Mouse (Mus musculus): ENCODE results near the gene Hectd4.
A peak's percentile ranks its signal among the peaks of the same experiment; 100 is the strongest.
"Not testable (repeated sequence)": the region's sequence is repeated elsewhere in the genome, so short reads cannot be mapped to it uniquely, and the experiment has no call there.

Hectd4 gene

DNA sequence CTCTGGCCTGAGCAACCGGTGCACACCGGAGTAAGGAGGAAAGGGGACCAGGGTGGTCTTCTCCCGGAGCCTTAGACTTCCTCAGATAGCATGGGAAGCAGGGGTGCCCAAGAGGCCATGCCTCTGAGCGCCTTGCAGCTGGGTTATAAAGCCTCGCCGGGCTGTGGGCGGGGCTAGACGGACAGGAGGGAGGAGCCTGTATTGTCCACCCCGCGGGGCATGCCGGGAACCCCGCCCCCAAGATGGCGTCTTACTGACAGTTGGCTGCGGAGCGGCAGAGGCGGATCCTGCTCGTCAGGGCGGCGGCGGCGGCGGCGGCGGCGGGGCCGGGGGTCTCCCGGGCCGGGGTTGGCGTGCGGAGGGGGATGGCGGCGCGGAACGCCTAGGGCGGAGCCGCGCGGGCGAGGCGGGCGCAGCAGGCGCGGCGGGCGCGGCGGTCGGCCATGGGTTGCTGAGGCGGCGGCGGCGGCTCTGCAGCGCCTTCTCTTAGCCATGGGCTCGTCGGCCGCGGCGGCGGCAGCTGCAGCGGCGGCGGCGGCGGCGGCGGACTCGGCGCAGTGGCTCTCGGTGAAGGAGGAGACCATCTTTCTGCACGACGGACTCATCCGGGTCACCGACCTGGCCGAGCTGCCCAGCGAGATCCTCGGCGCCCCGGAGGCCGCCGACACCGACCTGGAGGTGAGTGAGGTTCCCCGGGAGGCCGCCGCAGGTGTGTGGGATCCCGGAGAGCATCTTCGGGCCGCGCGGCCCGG, at the start of gene Hectd4:
TSS of gene Hectd4 (plus strand) at position 240 of the 752 bp plus-strand sequence.
- DNase-seq, result peak; percentile 95 to 97

DNA sequence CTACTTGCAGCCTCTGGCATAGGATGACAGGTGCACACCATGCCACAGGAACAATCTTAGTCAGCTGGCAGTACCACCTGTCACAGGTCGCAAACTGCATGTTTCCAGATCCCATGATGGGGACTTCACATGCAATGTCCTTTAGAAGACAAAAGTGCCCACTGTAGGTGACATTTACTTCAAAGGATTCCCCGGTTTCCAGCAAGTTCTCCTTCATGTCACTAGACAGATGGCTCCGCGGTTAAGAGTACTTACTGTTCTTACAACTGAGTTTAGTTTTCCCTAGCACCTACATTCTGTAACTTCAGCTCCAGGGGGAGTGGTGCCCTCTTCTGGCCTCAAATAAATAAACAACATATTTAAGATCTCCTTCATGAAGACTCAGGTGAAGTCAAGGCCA, 47.2 kb upstream of the Hectd4 start:
- DNase-seq, result no peak

DNA sequence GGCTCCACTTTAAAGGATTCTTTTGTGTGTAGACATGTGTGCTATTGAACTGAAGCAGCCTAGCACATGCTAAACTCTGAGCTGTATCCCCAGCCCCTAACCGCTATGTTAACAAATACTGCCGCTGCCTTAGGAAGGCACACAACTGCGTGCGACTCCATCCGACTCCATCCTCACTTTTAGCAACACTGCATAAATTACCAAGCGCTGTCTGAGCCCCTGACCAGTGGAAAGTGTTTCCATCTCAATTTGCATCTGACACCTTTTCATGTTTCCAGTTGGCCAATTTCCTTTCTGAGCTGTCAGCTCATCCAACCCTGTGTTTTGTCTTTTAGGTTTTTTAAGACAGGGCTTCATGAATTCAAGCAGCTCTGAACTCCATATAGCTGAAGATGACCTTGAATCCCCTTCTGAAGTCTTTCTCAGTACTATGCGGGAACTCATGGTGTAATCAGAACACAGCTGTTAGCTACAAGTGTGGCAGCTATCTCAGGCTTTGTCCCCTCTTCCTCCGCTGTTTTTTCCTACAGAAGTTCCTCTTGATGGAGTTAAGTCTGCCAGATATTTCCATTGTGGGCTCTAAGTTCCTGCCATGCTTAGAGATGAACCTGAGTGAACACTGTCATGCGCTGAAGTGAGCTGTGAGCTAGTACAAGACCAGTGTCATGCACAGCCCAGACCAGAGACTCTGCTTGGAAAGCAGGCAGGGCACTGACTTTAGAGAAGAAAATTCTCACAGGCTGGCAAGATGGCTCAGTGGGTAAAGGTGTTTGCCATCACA, 40.8 kb upstream of the Hectd4 start:
- DNase-seq, result no peak

DNA sequence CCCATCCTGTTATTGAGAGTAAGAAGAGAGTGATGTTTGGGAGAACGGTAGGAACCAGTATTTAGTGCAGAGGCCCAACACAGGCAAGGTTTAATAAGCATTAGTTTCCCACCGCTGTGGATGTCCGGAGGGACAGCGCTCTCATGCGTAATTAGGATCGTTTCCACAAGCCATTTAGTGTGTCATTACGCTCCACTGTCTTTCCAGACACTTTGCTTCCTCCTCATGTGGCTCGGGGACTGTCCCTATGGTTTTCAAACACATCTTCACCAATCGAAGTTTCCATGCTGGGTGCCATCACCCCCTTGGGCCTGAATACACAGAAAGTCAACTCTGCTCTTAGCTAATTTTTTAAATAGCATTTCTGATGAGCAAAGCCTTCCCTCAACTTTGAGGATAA, 36.8 kb upstream of the Hectd4 start:
- DNase-seq, result no peak

DNA sequence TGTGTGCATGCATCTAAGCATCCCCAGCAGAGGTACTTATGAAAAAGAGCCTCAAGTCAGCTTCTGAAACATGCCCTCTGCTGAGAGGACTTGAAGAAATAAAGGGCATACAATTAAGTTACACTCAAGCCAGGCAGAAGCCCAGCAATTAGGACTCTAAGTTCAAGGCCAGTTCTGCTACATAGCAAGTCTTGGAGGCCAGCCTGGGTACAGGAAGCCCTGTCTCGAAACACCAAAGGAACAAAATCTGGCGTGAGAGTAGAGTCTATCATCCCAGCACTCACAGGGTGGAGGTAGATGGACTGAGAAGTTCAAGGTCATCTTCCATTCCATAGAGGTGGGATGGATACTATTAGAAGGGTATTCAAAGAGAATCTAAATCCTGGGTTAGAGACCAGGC, 35.6 kb upstream of the Hectd4 start:
- no peak for DNase-seq

DNA sequence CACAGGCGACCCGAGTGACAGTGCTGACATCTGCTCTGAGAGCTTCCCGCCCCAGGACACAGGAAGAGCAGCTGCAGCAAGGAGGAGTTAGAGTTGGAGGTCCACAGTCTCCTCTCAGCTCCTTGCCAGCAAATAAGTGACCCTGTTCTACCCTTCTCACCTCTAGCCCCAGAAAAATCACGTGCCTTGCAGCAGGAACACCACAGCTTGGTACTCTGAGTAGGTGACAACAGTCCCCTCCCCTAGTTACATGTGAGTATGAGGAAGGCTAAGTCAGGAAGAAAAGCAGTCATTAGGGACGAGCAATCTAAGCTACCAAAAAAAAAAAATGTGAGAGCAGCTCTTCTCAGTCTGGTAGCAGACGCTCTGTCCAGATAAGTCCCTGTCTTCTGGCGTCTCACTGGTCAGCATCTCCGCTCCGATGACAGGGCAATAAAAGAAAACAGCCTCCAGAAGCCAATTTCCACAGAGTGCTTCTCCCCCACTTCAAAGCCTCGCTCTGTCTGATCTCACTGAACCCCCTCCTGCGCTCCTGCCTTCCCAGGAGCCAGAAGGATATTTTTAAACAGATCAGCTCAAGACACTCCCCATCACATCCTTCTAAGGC, 35.0 kb upstream of the Hectd4 start:
- no peak for DNase-seq

DNA sequence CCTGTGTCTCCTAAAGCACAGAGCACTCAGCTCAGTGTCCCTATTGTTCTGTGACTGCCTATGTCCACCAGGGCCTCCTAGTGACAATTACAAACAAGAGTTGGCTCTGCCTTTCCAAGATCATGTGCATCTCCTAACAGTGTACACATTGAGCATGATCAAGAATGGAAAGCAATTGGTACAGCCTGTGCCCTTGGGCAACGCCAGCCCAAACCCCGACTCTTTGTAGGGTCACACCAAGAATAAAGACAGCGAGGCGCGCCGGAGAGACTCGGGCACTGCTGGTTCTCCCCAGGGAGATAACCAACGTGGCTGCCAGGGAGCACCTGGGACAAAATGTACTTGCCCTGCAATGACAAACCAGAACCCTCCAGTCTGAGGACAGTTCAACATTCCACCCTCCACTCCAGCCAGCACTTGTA, 32.4 kb upstream of the Hectd4 start:
- peak in 1 of 2 experiments; percentile 13 for DNase-seq

DNA sequence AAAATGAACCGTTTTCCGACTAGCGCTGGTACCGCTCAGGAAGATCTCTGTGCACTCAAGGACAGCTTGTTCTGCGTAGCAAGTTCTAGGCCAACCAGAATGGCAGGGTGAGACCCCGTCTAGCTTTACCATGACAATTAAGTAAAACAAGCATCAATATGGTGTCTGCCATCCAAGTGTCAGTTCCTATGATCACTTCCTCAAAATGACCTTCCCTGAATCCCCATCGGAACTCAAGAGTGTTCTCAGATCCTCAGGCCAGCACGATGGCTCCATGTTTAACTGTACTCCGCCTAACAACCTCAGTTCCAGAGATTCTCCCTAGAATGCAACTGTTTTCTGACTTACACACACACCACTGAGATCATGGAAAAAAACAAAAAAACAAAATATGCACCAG, 31.8 kb upstream of the Hectd4 start:
- DNase-seq, result no peak

DNA sequence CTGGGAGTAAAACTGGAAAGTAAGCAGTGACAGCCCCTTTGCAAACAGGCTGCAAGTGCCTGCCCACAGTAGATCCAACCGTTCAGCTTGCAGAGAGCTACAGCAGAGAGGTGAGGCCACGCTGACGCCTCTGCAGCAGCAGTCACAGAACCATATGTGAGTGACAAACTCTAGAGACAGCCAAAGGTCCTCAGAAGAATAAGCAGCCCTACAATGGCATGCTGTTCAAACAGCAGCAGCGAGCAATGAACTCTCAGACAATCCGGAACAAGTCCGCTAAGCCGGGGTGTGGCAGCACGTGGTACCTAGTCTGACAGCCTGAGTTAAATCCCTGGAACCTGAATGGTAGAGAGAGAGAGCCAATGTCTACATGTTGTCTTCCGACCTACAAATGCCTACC, 30.8 kb upstream of the Hectd4 start:
- peak in 1 of 2 experiments; percentile 40 for DNase-seq

DNA sequence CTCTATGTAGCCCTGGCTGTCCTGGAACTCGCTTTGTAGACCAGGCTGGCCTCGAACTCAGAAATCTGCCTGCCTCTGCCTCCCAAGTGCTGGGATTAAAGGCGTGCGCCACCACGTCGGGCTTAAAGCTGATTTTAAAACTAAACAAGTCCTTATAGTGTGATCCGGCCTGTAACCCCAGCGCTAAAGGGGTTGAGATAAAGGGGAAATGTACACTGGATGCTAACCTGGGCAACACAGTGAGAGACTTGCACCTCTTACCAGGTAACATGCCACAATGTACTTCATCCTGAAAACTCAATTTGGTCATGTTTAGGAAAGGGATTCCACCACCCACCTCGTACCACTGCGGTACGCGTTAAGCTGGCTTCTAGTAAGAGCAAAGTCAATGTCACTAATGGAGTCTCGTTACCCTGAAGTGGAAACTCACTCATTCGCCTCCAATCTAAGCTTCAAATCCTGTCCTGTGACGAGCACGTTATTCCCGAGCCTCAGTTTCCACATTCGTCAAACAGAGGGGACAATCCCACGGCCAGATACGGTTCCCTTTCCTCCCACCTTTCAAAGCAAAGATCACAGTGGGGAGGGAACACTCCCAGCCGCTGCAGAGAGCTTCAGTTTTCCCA, 29.7 kb upstream of the Hectd4 start:
- DNase-seq, result no peak

DNA sequence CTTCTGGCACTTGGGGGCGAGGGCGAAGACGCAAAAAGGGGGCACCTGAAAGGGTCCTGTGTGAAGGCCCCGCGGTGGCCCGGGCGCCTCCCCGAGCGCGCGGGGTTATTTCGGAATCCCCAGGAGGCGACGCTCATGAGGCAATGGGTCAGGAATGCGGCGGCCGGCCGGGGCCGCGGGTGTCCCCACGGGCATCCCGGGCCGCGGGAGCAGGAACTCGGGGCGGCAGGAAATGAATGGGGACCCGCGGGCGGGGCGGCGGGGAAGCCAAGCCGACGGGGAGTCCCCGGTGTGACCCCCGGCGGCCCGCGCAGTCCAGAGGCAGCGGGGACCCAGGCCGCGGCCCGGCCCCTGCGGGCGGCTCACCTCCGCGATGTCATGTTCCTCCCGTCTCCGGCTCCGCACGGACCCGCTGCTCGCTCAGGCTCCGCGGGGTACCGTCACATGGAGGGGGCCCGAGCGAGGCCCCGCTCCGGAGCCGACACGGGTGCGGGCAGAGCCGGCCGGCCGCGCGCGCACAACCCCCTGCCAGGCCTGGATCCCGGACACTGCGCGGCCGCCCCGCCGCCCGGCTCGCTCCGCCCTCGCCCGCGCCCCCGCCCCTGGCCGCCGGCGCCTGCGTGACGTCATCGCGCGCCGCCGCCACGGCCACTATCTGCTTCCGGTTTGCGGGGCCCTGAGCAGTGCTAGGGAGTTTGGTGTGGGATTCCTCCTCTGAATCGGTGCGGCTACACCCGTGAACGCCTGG, 29.0 kb upstream of the Hectd4 start, which contains the start of gene Ptpn11:
TSS of gene Ptpn11 (minus strand) at position 562 of the 748 bp plus-strand sequence.
- DNase-seq, result peak; percentile 75 to 81

DNA sequence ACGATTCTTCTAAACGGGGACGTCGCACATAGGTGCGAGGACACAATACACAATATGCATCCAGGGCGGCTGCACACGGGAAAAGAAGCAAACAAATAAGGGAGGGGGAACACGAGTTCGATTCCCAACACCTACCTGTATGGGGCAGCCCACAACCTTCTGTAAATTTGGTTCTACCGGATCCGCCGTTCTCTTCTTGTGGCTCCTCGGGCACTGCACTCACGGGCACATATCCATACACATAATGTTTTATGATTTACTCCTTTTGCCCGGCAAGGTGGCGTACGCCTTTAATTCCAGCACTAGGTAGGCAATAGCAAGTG, 28.5 kb upstream of the Hectd4 start:
- DNase-seq, result no peak

DNA sequence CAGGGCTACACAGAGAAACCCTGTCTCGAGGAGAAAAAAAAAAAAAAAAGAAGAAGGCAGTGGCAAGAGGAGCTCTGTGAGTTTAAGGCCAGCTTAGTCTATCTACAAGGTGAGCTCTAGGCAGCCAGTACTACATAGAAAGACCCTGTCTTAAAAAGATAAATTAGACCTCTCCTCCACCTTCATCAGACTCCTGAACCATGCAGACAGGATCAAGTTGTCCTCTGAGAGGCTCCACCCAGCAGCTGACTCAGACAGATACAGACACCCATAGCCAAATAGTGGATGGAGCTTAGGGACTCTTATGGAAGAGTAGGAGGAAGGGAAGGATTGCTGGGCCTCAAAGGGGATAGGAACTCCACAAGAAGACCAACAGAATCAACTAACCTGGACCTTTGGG, 25.8 kb upstream of the Hectd4 start:
- DNase-seq, result no peak

DNA sequence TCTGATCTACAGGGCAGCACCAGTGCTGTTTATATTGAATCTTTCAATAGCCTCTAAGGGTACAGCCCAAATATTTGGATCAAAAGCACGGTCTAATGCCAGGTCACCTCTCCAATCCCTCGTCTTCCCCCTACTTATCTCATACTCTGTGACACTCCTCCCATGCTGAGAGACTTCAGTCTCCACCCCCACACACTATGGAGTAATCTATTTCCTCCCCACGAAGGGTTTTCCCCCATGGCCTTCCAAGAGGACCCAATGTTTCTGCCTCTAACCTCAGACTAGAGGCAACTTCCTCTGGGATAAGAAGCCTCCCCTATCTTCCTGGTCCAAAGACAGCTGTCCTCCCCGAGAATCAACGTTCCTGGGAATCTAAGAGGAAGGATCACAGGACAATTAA, 23.3 kb upstream of the Hectd4 start:
- DNase-seq, result no peak

DNA sequence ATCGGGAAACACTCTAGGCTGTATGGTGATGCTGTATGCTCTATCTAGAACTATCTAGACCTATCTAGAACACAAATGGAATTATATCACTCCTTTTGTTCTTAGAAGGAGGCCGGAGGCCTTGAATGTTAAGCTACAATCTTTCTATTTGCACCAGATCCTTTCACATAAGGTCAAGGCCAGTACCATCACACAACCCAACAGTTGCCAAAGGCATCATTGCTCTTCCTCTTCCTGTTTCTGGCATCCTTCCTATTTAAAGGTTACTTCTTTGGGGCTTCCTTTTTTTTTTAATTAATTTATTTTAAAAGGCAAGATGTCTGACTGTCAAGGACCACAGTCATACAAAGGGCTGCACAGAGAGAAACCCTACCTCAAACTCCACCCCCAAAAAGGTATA, 22.7 kb upstream of the Hectd4 start:
- no peak for DNase-seq

DNA sequence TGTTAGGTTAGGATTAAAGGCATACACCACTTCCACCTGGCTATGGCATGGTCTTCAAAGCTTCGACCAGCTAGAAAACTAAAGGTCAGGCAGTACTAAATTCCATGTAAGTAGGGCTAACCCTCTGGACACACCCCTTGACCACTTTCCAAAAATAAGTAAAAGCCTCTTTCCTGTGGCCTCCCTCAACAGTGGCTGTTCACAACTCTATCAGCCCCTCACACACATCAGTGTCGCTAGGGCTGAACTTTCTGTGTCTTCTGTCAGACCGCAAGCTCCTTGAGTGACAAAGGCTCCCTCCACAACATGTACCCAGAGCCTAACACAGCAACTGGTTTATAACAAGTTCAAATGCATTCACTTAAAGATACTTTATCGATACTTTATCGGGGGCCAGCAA, 21.6 kb upstream of the Hectd4 start:
- DNase-seq, result no peak

DNA sequence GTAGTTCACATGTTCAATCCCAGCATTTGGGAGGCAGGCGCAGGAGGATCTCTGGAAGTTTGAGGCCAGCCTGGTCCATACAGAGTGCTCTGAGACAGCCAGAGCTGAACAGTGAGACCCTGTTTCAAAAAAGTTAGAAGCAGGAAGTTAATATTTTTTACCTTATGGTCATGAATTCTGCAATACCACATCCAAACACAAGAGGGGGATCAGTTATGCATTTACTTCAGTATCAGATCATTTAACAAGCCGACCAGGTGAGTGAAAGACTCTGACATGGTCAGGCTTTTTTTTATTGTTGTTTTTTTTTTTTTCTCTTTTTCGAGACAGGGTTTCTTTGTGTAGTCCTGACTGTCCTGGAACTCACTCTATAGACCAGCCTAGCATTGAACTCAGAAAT, 18.3 kb upstream of the Hectd4 start:
- no peak for DNase-seq

DNA sequence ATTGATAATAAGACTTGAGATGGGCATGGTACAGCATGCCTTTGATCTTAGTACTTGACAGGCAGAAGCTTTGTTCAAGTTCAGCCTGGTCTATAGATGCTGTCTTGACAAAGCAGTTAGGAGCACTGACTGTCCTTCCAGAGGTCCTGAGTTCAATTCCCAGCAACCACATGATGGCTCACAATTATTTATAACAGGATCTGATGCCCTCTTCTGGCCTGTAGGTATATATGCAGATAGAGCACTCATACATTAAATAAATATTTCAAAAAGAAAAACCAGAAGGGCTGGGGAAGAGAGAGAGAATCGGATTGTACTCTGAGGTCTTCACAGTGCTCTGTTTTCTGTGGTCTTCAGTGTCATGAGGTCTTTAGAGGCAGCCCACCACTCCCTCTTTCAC, 17.6 kb upstream of the Hectd4 start:
- no peak for DNase-seq

DNA sequence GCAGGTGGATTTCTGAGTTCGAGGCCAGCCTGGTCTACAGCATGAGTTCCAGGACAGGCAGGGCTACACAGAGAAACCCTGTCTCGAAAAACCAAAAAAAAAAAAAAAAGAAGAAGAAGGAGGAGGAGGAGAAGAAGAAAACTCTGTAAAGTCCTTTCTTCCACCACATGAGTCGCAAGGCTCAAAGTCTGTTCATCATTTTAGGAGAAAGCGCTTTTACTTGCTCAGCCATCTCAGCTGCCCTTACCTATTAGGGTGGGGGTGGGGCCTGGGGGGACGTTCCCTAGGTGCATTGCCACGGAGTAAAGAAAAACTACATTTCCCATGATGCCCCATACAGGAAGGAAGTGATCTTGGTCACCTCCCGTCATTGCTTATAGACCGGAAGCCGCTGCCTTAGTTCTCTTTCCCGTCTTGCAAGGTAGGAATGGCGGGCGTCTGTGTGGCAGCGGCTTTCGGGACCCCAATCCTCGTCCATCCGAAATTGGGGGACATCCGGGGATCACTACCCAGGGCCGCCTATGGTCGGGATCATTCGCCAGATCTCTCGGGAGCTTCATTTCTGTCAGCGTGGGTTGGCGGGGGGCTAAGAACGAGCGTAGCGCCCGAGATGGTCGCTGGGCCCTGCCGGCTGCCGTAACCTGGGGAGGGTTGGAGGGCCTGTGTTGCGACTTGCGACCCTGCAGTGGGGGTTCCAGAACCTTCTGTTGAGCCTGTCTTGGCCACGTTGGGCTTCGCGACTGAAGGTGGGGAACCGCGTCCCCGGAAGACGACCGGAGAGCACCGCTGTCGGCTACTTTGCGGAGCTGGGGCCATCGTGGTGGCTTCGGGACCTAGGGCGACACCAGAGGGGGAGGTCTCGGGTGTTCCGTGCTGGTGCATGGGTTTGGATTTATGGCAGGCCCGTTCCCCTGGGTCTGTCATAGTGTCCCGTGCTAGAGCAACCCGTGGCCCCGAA, 15.6 kb upstream of the Hectd4 start, which contains the start of gene Rpl6:
TSS of gene Rpl6 (plus strand) at position 350 of the 958 bp plus-strand sequence.
- peak; percentile 82 to 87 for DNase-seq

DNA sequence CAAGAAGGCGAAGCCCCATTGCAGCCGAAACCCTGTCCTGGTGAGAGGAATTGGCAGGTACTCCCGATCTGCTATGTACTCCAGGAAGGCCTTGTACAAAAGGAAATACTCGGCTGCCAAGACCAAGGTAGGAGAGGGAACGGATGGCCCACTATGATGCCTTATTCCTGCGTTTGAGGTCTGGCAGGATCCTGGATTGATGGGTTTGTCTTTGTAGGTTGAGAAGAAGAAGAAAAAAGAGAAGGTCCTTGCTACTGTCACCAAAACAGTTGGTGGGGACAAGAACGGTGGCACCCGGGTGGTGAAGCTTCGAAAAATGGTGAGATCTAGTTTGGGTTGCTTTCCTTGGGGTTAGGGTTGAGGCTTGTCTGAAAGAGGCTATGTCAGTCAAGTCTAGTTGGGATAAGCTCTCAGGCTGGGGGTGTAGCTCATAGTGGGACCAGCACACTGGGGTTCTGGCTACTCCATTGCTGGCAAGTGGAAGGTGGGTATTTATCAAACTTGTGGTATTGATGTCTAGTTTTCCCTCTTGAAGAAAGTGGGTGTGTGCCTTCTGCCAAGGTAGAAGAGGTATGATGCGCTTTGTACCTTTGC, 14.4 kb upstream of the Hectd4 start:
- DNase-seq, result not testable (repeated sequence)

DNA sequence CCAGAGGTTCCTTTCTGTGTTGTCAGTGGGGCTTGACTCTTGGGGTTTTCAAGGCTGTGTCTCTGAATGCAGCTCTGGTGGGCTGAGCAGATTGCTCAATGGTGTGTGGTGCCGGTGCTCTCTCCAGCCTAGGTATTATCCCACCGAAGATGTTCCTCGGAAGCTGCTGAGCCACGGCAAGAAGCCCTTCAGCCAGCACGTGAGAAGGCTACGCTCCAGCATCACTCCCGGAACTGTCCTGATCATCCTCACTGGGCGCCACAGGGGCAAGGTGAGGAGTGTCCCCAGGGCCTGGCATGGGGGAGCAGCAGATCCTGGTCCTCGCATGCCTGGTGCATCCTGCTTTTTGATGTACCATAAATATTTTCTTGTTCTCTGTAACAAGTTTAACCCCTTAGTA, 13.5 kb upstream of the Hectd4 start:
- no peak for DNase-seq
